Mouse (Mus musculus): ENCODE measurements around the gene Cox4i2.

The Cox4i2 gene

GRCm38 (mm10) chr2:152736090-152736601 lies 17.8 kb upstream of the Cox4i2 start, which contains the start of gene Id1:
Gene Id1, plus strand, starts transcription at chr2:152736251.
- peak; percentile 66 to 75 for DNase-seq

GRCm38 (mm10) chr2:152736748-152737147 lies 17.2 kb upstream of the Cox4i2 start:
- no peak for DNase-seq

DNA sequence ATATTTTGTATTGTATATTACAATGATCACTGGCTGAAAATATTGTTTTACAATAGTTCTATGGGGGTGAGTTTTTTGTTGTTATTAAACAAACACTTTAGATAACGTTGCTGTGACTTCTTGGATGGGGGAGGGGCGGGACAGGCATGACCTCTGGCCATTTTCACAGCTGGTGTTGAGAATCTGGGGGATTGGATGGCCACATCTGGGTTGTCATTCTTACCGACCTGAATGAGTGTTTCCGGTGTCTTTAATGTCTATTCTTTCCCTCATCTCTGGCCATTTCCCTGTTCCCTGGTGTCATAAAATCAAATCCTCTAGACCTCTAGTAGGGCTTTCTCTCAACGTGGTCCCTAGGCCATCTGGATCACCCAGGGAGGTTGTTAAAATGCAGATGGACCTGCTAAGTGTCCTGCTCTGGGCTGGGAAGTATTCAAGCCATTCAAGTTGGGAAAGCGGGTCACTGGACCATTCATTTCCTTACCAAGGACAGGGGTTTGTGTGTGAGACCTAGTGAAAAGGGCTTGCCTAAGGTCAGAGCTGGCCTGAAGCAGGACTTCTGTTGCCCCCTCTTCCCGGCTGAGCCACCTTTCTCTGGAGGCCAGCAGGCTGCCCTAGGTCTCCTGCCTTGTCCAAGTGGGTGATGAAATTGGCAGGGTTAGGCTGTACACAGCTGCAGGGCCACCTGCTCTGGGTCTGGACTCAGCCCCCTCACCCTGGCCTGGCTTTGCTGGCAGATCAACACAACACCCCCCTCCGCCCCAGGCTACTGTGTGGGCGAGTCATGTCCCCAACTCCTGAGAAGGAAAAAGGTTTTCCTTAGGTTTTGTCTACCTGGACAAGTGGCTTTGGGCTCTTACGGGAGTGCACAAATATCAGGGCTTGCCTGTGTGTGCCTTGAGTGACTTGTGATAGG lies 16.4 kb upstream of the Cox4i2 start:
- DNase-seq: no peak

DNA sequence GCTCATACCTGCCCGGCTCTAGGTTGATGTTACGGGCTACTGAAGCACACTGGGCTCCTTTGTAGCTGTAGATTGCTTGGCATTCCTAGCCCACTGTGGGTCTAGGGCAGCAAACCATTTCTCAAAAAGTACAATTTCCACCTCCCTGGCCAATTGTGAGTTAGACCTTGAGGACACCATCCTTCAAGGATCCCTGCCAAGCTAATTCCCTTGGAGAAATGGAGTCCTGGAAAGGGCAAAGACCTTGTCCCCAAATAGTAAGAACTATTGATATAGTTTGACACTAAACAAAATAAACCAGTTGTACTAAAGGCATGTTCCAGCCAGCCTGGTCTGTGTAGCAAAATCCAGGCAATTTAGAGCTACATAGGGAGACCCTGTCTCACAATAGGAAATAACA lies 15.6 kb upstream of the Cox4i2 start:
- DNase-seq: no peak

DNA sequence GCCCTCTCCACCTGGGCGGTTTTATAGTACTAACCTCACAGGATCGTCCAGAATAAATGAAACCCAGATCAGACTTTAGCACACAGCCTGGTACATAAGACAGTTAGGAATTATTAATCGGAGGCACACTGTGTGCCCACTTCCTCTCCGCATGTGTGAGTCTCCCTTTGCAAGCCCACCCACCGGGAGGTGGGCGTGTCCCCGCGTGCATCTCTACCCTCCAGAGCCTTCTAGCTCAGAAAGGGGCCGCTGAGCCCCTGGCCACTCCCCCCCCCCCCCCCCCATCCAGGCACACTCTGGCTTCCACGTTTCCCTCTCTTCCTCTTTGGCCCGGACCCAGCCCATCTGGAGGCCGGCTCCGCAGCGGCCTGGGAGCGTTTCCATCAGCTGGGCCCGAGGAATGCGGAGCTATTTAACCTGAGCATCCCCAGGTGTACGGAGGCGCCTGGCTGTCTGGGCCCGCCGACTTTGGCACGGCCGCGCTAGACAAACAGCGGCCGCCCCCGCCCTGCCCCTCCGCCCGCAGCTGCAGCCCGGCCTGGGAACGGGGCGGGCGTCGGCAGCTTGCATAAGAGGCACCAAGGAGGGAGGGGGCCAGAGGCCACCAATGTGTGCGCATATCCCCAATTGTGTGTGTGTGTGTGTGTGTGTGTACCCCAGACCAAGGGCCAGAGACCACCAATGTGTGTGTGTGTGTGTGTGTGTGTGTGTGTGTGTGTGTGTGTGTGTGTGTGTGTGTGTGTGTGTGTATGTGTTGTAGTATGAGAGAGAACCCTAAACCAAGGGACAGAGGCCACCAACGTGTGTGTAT lies 14.7 kb upstream of the Cox4i2 start:
- peak; percentile 41 to 60 for DNase-seq

DNA sequence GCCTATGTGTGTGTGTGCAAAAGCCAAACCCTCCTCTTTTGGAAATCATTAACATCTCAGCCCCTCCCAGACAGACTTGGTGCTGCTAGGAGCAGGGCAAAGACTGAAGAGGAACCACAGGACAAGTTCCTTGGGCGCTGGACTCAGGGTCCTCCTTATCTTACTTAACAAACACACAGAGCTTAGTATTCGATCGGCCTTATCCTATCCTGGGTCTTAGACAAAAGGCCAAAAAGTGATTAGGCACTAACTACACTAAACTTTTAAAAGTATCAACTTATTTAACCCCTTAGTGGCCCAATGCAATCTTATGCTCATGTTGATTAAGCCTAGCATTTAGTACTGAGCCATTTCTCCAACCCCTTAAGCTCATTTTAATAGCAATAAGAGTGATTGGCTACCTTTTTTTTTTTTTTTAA lies 14.1 kb upstream of the Cox4i2 start:
- no peak for DNase-seq

- no peak for DNase-seq
Observed at GRCm38 (mm10) chr2:152740490-152740889, 13.5 kb upstream of the Cox4i2 start.

- DNase-seq: peak in 1 of 2 experiments; percentile 20
Observed at GRCm38 (mm10) chr2:152741153-152742041, 12.6 kb upstream of the Cox4i2 start.

DNA sequence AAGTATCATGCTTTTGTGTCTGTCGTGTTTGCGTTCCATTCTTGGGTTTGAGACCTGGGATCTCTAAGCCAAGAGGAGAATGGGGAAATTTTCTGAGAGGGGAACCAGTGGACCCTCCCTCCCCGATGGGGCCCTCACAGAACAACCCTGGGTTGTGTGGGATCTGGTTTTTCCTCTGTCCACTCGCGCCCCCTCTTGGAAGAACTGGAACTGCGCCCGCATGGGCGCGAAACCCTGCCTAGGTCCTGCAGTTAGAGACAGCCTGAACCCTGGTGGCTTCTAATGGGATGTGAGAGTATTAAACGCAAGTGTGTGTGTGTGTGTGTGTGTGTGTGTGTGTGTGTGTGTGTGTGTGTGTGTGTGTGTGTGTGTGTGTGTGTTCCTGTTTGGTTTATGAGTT lies 11.5 kb upstream of the Cox4i2 start:
- DNase-seq: peak; percentile 63 to 66

GRCm38 (mm10) chr2:152756474-152757393 lies 2.8 kb downstream of the Cox4i2 start:
- DNase-seq: no peak

- no peak for DNase-seq
Observed at GRCm38 (mm10) chr2:152757478-152757877, 3.5 kb downstream of the Cox4i2 start.

- no peak for DNase-seq
Observed at GRCm38 (mm10) chr2:152758351-152758750, 4.4 kb downstream of the Cox4i2 start.

- no peak for DNase-seq
Observed at GRCm38 (mm10) chr2:152763310-152763709, 9.3 kb downstream of the Cox4i2 start.

- no peak for DNase-seq
Observed at GRCm38 (mm10) chr2:152764172-152765044, 10.4 kb downstream of the Cox4i2 start.

DNA sequence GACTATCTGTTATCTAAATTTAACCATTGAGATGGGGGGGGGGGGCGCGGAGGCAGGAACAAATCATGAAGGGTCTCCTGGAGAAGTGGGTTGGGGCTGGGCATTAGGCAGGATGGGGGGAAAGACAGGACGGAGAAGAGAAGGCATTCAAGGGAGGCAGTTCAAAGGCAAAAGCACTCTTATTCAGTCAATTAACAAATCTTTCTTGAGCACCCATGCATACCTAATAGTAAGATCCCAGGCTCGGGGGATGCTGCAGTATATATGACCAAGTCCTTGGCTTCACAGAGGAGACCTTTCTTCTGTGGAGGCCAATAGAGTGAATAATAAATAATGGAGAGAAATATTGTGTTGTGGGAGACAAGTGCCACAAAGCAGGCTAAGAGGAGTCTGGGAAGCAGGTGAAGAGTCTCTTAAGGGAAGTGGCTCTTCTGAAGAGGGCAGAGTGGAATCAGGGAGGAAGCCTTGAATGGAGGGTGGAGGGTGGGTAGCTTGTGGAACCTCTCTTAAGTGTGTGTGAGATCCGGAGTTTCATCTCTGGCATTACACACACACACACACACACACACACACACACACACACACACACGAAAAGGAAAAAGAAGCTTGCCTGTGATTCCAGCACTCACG lies 11.2 kb downstream of the Cox4i2 start:
- DNase-seq: no peak

GRCm38 (mm10) chr2:152766387-152767123 lies 12.6 kb downstream of the Cox4i2 start:
- peak; percentile 91 to 95 for DNase-seq

DNA sequence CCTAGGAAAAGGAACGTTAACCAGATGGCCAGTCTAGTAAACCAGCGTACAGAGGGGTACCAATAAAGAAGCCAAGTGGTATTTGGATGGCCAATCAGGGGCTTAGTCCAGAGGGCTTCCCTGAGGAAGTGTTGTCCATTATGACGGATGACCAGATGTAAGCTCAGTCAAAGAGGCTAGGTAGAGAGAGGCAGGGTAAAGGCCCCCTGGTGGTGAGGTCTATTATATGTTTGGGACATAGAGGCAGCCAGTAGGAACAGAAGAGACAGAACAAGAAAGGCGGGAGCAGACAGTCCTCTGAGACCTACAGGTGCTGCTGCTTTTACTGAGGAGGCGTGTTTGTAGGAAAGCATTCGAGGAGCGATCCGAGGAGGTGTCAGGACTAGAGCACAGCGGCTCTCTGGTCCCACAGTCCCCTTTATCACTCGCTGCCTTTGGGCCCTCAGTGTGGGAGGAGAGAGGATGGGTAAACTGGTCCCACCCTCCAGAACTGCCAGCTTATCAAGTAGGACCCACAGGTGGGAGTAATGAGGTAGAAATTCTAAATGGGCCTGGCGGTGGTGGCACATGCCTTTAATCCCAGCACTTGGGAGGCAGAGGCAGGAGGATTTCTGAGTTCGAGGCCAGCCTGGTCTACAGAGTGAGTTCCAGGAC lies 13.8 kb downstream of the Cox4i2 start:
- DNase-seq: peak; percentile 61 to 63

GRCm38 (mm10) chr2:152769677-152770076 lies 15.7 kb downstream of the Cox4i2 start:
- no peak for DNase-seq
